Mouse (Mus musculus) MEL (cell line): ENCODE measurements around the gene Olfr452. TPM values are rescaled to one million over a fixed set of nuclear protein-coding genes. Genes with fewer than 3 reads are reported as not detected.

ENCODE experiments used
- DNase-seq: peaks from one replicate; pipeline ENCODE4 v3.0.0; 2011; ENCODE audit warnings: low read depth, low spot score
- H3K27ac ChIP-seq: 2 replicates; pipeline ENCODE4 v1.5.1; 2012; ENCODE audit warnings: low read depth, mild to moderate bottlenecking, control low read depth, low read length, moderate library complexity; ENCODE audit not compliant: control insufficient read depth
- H3K27me3 ChIP-seq, 2 experiments: fragments of 150-350 bp in 1 of 2; sonication (generic) in 1 of 2; 2 replicates each; pipeline ENCODE4 v1.6.1; 2012; ENCODE audit warnings: low read length in 2 of 2, mild to moderate bottlenecking in 2 of 2, improper control_type of control experiment in 1 of 2, moderate library complexity in 1 of 2; ENCODE audit not compliant: insufficient read depth in 2 of 2, control insufficient read depth in 1 of 2
- H3K36me3 ChIP-seq, 2 experiments: 2 replicates each; pipeline ENCODE4 v1.6.1; 2012 to 2014; ENCODE audit warnings: low read length in 2 of 2, improper control_type of control experiment in 1 of 2, inconsistent platforms in 1 of 2, mild to moderate bottlenecking in 1 of 2; ENCODE audit not compliant: insufficient read depth in 2 of 2, control insufficient read depth in 1 of 2
- H3K4me1 ChIP-seq, 2 experiments: fragments of 150-350 bp in 1 of 2; sonication (generic) in 1 of 2; 2 replicates each; pipeline ENCODE4 v1.6.1; 2012; ENCODE audit warnings: low read length in 2 of 2, improper control_type of control experiment in 1 of 2, mild to moderate bottlenecking in 1 of 2; ENCODE audit not compliant: insufficient read depth in 2 of 2, control insufficient read depth in 1 of 2
- H3K4me3 ChIP-seq, 2 experiments: fragments of 150-350 bp in 1 of 2; sonication (generic) in 1 of 2; 2 replicates each; pipeline ENCODE4 v1.5.1; 2012; ENCODE audit warnings: low read depth in 2 of 2, low read length in 2 of 2, mild to moderate bottlenecking in 2 of 2, moderate library complexity in 2 of 2, control low read depth in 1 of 2, improper control_type of control experiment in 1 of 2; ENCODE audit not compliant: control insufficient read depth in 1 of 2, insufficient read depth in 1 of 2
- H3K79me2 ChIP-seq: 2 replicates; pipeline ENCODE4 v1.6.1; 2012; ENCODE audit warnings: mild to moderate bottlenecking, low read length, moderate library complexity; ENCODE audit not compliant: control insufficient read depth, poor library complexity, insufficient read depth
- H3K9ac ChIP-seq: 2 replicates; pipeline ENCODE4 v1.6.1; 2012; ENCODE audit warnings: low read depth, mild to moderate bottlenecking, control low read depth, low read length, moderate library complexity; ENCODE audit not compliant: control insufficient read depth, poor library complexity, severe bottlenecking
- H3K9me3 ChIP-seq: fragments of 150-350 bp; sonication (generic); replicated peaks from 2 replicates; pipeline ENCODE4 v1.6.1; 2012; ENCODE audit warnings: mild to moderate bottlenecking, low read length, improper control_type of control experiment, moderate library complexity; ENCODE audit not compliant: insufficient read depth
- CHD1 ChIP-seq: IDR thresholded peaks from 2 replicates; pipeline ENCODE4 v1.6.1; 2012; ENCODE audit warnings: low read depth, mild to moderate bottlenecking, inconsistent platforms, low read length, improper control_type of control experiment
- CTCF ChIP-seq, 3 experiments: IDR thresholded peaks in 2 of 3; conservative IDR thresholded peaks in 1 of 3; 2 replicates each; pipeline ENCODE4 v1.5.1; 2011 to 2012; ENCODE audit warnings: low read length in 3 of 3, low read depth in 2 of 3, mild to moderate bottlenecking in 2 of 3, improper control_type of control experiment in 1 of 3, inconsistent platforms in 1 of 3, mixed read lengths in 1 of 3, moderate library complexity in 1 of 3; ENCODE audit not compliant: control insufficient read depth in 1 of 3, insufficient read depth in 1 of 3, poor library complexity in 1 of 3, severe bottlenecking in 1 of 3
- EP300 ChIP-seq, 2 experiments: IDR thresholded peaks; 2 replicates each; pipeline ENCODE4 v1.6.1; 2011; ENCODE audit warnings: improper control_type of control experiment in 2 of 2, low read length in 2 of 2, low read depth in 1 of 2, mild to moderate bottlenecking in 1 of 2
- HCFC1 ChIP-seq: IDR thresholded peaks from 2 replicates; pipeline ENCODE4 v1.6.1; 2012; ENCODE audit warnings: low read depth, mild to moderate bottlenecking, inconsistent platforms, low read length, improper control_type of control experiment, moderate library complexity
- JUND ChIP-seq: IDR thresholded peaks from 2 replicates; pipeline ENCODE4 v1.6.1; 2011; ENCODE audit warnings: low read depth, mild to moderate bottlenecking, improper control_type of control experiment, low read length
- MXI1 ChIP-seq: IDR thresholded peaks from 2 replicates; pipeline ENCODE4 v1.6.1; 2011; ENCODE audit warnings: mild to moderate bottlenecking, low read depth, low read length, improper control_type of control experiment
- MYB ChIP-seq: IDR thresholded peaks from 2 replicates; pipeline ENCODE4 v1.6.1; 2011; ENCODE audit warnings: mild to moderate bottlenecking, low read depth, low read length, improper control_type of control experiment
- NELFE ChIP-seq: IDR thresholded peaks from 2 replicates; pipeline ENCODE4 v1.6.1; 2011; ENCODE audit warnings: low read depth, low read length, improper control_type of control experiment
- NRF1 ChIP-seq: IDR thresholded peaks from 2 replicates; pipeline ENCODE4 v1.6.1; 2014; ENCODE audit warnings: low read depth, mild to moderate bottlenecking, inconsistent platforms, low read length, improper control_type of control experiment, moderate library complexity; ENCODE audit not compliant: poor library complexity, insufficient read depth, severe bottlenecking
- POLR2AphosphoS2 ChIP-seq: IDR thresholded peaks from 2 replicates; pipeline ENCODE4 v1.6.1; 2011; ENCODE audit warnings: low read length, improper control_type of control experiment
- TBP ChIP-seq: IDR thresholded peaks from 2 replicates; pipeline ENCODE4 v1.8.0; 2011; ENCODE audit warnings: low read depth, low read length, improper control_type of control experiment
- UBTF ChIP-seq: IDR thresholded peaks from 2 replicates; pipeline ENCODE4 v1.6.1; 2012; ENCODE audit warnings: low read depth, mild to moderate bottlenecking, inconsistent platforms, low read length, improper control_type of control experiment, moderate library complexity, borderline replicate concordance; ENCODE audit not compliant: insufficient read depth
- USF2 ChIP-seq, 2 experiments: IDR thresholded peaks; 2 replicates each; pipeline ENCODE4 v1.6.1; 2011 to 2012; ENCODE audit warnings: improper control_type of control experiment in 2 of 2, low read length in 2 of 2, borderline replicate concordance in 1 of 2, inconsistent platforms in 1 of 2, low read depth in 1 of 2, mild to moderate bottlenecking in 1 of 2; ENCODE audit not compliant: insufficient read depth in 1 of 2
- ZC3H11A ChIP-seq: IDR thresholded peaks from 2 replicates; pipeline ENCODE4 v1.6.1; 2012; ENCODE audit warnings: low read depth, mild to moderate bottlenecking, inconsistent platforms, low read length, improper control_type of control experiment
- ZKSCAN1 ChIP-seq: IDR thresholded peaks from 2 replicates; pipeline ENCODE4 v1.6.1; 2012; ENCODE audit warnings: low read depth, mild to moderate bottlenecking, inconsistent platforms, low read length, improper control_type of control experiment, moderate library complexity
- ZMIZ1 ChIP-seq: IDR thresholded peaks from 2 replicates; pipeline ENCODE4 v1.6.1; 2012; ENCODE audit warnings: low read depth, mild to moderate bottlenecking, inconsistent platforms, low read length, improper control_type of control experiment, moderate library complexity
- polyA plus RNA-seq, 2 experiments: library from polyadenylated mRNA; stranded (reverse) in 1 of 2; unstranded in 1 of 2; fragments of >175 nt in 1 of 2; fragments of >200 nt in 1 of 2; gene quantifications; 2 replicates each; pipeline versions ENCODE4 v1.2.1 to v1.2.4; 2012; ENCODE audit warnings: low replicate concordance in 2 of 2, low read depth in 1 of 2; ENCODE audit not compliant: insufficient read length in 2 of 2, insufficient read depth in 1 of 2, missing spikeins in 1 of 2
- total RNA-seq: library from RNA; depleted of rRNA; stranded (reverse); fragments of 300-350 nt; gene quantifications from 2 replicates; pipeline ENCODE4 v1.2.3, GENCODE M21; 2012; rRNA removed

Olfr452 gene
- total and polyA plus RNA-seq, 3 experiments = not detected

GRCm38 (mm10) chr6:42811639-42812038 lies 26.7 kb downstream of the Olfr452 start, which contains the start of gene Olfr450:
Olfr450 (plus strand) TSS chr6:42811939.
- no peak for DNase-seq
- Histone ChIP-seq H3K79me2 (no peaks in the 10 kb centered on the region), H3K9ac (no peak within 1 kb of the TSS), H3K27ac (no peak within 1 kb of the TSS), H3K4me1 (no peaks in the 10 kb centered on the region), H3K36me3 (no peaks in the 10 kb centered on the region), H3K27me3 (no peaks in the 10 kb centered on the region), H3K4me3 (no peak within 1 kb of the TSS), H3K9me3 (no peaks in the 10 kb centered on the region)
- TF ChIP-seq MYB = no peak
- no peak for TF ChIP-seq CHD1
- TF ChIP-seq MXI1 = no peak
- no peak for TF ChIP-seq CTCF (IDR thresholded peaks at IDR 0.05 in 2 of 3, conservative IDR thresholded peaks at IDR 0.05 in 1 of 3; ENCODE audit: control insufficient read depth in 1 of 3, insufficient read depth in 1 of 3, low read depth in 2 of 3, low read length in 3 of 3, poor library complexity in 1 of 3, severe bottlenecking in 1 of 3)
- TF ChIP-seq JUND = no peak
- no peak for TF ChIP-seq POLR2AphosphoS2

- Histone ChIP-seq H3K4me1 (no peaks in the 10 kb centered on the region), H3K4me3 (no peak within 1 kb of the TSS), H3K9me3 (no peaks in the 10 kb centered on the region), H3K9ac (no peak within 1 kb of the TSS), H3K36me3 (no peaks in the 10 kb centered on the region), H3K79me2 (no peaks in the 10 kb centered on the region), H3K27ac (no peak within 1 kb of the TSS), H3K27me3 (no peaks in the 10 kb centered on the region)
- DNase-seq = no peak
- TF ChIP-seq CHD1 (no peak), USF2 (IDR thresholded peaks at IDR 0.05; ENCODE audit: borderline replicate concordance in 1 of 2, insufficient read depth in 1 of 2, low read depth in 1 of 2, low read length in 2 of 2) (no peak), TBP (no peak), NELFE (no peak), EP300 (IDR thresholded peaks at IDR 0.05; ENCODE audit: low read depth in 1 of 2, low read length in 2 of 2) (no peak), HCFC1 (no peak), NRF1 (no peak), UBTF (no peak), ZC3H11A (no peak), ZKSCAN1 (no peak), MXI1 (no peak), ZMIZ1 (no peak)
Measured at GRCm38 (mm10) chr6:42834084-42834483, 49.2 kb downstream of the Olfr452 start, which contains the start of gene Olfr449. Olfr449 (plus strand) TSS chr6:42834384.

Other genes starting within 250 kb of the Olfr452 start
- gene Olfr455, start 237.5 kb upstream of the Olfr452 start, total RNA-seq = not detected in 2 replicates
- gene Olfr455, start 237.5 kb upstream of the Olfr452 start, polyA plus RNA-seq = not detected
- not detected in 2 replicates for gene Tcaf3, start 187.4 kb upstream of the Olfr452 start, total RNA-seq
- gene Tcaf3, start 187.4 kb upstream of the Olfr452 start, polyA plus RNA-seq = not detected
- gene Tcaf2, start 139.8 kb upstream of the Olfr452 start, total RNA-seq = not detected in 2 replicates
- not detected for gene Tcaf2, start 139.8 kb upstream of the Olfr452 start, polyA plus RNA-seq
- gene Tcaf1, start 75.0 kb upstream of the Olfr452 start, total RNA-seq = not detected in 2 replicates
- not detected for gene Tcaf1, start 75.0 kb upstream of the Olfr452 start, polyA plus RNA-seq
- not detected in 2 replicates for gene Olfr453, start 45.7 kb upstream of the Olfr452 start, total RNA-seq
- not detected for gene Olfr453, start 45.7 kb upstream of the Olfr452 start, polyA plus RNA-seq
- gene Olfr38, start 28.7 kb upstream of the Olfr452 start, total RNA-seq = not detected in 2 replicates
- not detected for gene Olfr38, start 28.7 kb upstream of the Olfr452 start, polyA plus RNA-seq
- not detected in 2 replicates for gene Olfr450, start 26.8 kb downstream of the Olfr452 start, total RNA-seq
- not detected for gene Olfr450, start 26.8 kb downstream of the Olfr452 start, polyA plus RNA-seq
- gene Olfr449, start 49.3 kb downstream of the Olfr452 start, total RNA-seq = not detected in 2 replicates
- gene Olfr449, start 49.3 kb downstream of the Olfr452 start, polyA plus RNA-seq = not detected
- not detected in 2 replicates for gene Olfr448, start 105.3 kb downstream of the Olfr452 start, total RNA-seq
- gene Olfr448, start 105.3 kb downstream of the Olfr452 start, polyA plus RNA-seq = not detected
- gene Olfr447, start 123.8 kb downstream of the Olfr452 start, total RNA-seq = not detected in 2 replicates
- gene Olfr447, start 123.8 kb downstream of the Olfr452 start, polyA plus RNA-seq = not detected
- not detected in 2 replicates for gene Olfr446, start 136.3 kb downstream of the Olfr452 start, total RNA-seq
- gene Olfr446, start 136.3 kb downstream of the Olfr452 start, polyA plus RNA-seq = under 1 TPM in 1 of 2 experiments, not detected in 1; 0.01 TPM
- gene Olfr444, start 164.0 kb downstream of the Olfr452 start, total RNA-seq = not detected in 2 replicates
- gene Olfr444, start 164.0 kb downstream of the Olfr452 start, polyA plus RNA-seq = not detected